Mouse (Mus musculus) cerebellum, postnatal 14 days (tissue): Measurements from ENCODE around the gene Rad54l2.

ENCODE experiments used
- DNase-seq, 2 experiments: peaks; one replicate each; pipeline ENCODE4 v3.0.0; 2021; ENCODE audit warnings: mixed read lengths in 2 of 2

Rad54l2 gene

GRCm38 (mm10) chr9:106788812-106789321 lies at the start of gene Rad54l2:
Rad54l2 (minus strand) TSS chr9:106789194.
- DNase-seq = peak; percentile 93 to 94

- peak; percentile 80 to 87 for DNase-seq
These were observed 33.5 kb upstream of the Rad54l2 start for GRCm38 (mm10) chr9:106822381-106823104.

GRCm38 (mm10) chr9:106821618-106822380 lies 32.8 kb upstream of the Rad54l2 start, which contains the start of gene Dcaf1:
Dcaf1 (plus strand) TSS chr9:106821874.
- DNase-seq = peak; percentile 94 to 95

GRCm38 (mm10) chr9:106821050-106821617 lies 32.1 kb upstream of the Rad54l2 start:
- peak; percentile 9 to 25 for DNase-seq

GRCm38 (mm10) chr9:106819201-106819600 lies 30.2 kb upstream of the Rad54l2 start:
- peak; percentile 52 to 55 for DNase-seq

- DNase-seq = no peak
These were observed 29.2 kb upstream of the Rad54l2 start for GRCm38 (mm10) chr9:106818191-106818590.

- DNase-seq = no peak
These were observed 17.5 kb upstream of the Rad54l2 start for GRCm38 (mm10) chr9:106806503-106806902.

GRCm38 (mm10) chr9:106790831-106791230 lies 1.8 kb upstream of the Rad54l2 start:
- no peak for DNase-seq

- no peak for DNase-seq
These were observed 369 bp upstream of the Rad54l2 start for GRCm38 (mm10) chr9:106789363-106789762.

- peak; percentile 7 to 9 for DNase-seq
These were observed 799 bp downstream of the Rad54l2 start for GRCm38 (mm10) chr9:106787979-106788811.

GRCm38 (mm10) chr9:106785206-106785605 lies 3.8 kb downstream of the Rad54l2 start:
- DNase-seq = no peak

- no peak for DNase-seq
These were observed 5.4 kb downstream of the Rad54l2 start for GRCm38 (mm10) chr9:106783554-106783953.

- no peak for DNase-seq
These were observed 8.9 kb downstream of the Rad54l2 start for GRCm38 (mm10) chr9:106780086-106780485.

GRCm38 (mm10) chr9:106778319-106778718 lies 10.7 kb downstream of the Rad54l2 start:
- no peak for DNase-seq

- no peak for DNase-seq
These were observed 11.6 kb downstream of the Rad54l2 start for GRCm38 (mm10) chr9:106777423-106777822.

GRCm38 (mm10) chr9:106776116-106776515 lies 12.9 kb downstream of the Rad54l2 start:
- DNase-seq = no peak

GRCm38 (mm10) chr9:106771770-106772169 lies 17.2 kb downstream of the Rad54l2 start:
- DNase-seq = no peak

- DNase-seq = no peak
These were observed 18.8 kb downstream of the Rad54l2 start for GRCm38 (mm10) chr9:106770216-106770615.

GRCm38 (mm10) chr9:106769781-106770180 lies 19.2 kb downstream of the Rad54l2 start:
- no peak for DNase-seq

- DNase-seq = no peak
These were observed 32.6 kb downstream of the Rad54l2 start for GRCm38 (mm10) chr9:106756421-106756820.

- DNase-seq = no peak
These were observed 33.2 kb downstream of the Rad54l2 start for GRCm38 (mm10) chr9:106755776-106756175.

- DNase-seq = no peak
These were observed 34.7 kb downstream of the Rad54l2 start for GRCm38 (mm10) chr9:106754311-106754710.
